Mouse (Mus musculus): ENCODE measurements around the gene Slc17a9.

Slc17a9 gene

DNA sequence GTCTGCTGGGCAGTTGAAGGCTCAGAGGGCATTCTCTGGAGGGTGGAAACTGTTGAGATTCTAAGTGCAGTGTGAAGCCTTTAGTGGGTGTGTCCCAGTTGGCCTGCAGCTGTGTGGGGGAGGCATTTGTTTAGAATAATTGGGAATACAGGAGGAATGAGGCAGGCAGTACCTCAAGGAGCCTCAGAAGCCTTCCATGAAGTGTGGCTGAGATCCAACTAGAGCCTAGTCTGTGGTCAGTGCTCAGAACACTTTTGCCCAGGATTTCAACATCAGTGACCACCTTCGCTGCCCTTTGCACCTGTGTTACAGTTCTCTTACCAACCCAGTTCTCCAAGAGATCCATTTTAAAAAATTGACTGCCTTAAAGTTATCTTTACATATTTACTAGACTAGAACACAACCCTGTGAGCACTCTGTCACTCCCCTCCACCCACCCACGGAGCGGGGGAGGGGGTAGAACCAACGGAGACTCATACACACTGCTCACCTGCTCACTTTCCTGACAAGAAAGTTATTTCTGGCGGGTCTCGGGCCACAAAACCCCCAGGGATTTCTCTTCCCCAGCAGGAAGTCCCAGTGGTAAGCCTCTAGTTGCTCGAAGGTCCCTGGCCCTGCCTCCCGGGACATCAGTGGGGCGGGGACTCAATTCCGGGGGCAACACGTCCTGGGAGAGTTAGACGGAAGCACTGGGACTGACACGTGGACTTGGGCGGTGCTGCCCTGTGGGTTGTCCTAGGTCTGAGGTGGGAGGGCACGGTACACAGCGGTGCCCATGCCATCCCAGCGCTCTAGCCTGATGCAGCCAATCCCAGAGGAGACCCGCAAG is at the start of gene Slc17a9:
Gene Slc17a9 (plus strand): TSS at position 679 of the 829 bp plus-strand sequence.
- DNase-seq: peak; percentile 42

DNA sequence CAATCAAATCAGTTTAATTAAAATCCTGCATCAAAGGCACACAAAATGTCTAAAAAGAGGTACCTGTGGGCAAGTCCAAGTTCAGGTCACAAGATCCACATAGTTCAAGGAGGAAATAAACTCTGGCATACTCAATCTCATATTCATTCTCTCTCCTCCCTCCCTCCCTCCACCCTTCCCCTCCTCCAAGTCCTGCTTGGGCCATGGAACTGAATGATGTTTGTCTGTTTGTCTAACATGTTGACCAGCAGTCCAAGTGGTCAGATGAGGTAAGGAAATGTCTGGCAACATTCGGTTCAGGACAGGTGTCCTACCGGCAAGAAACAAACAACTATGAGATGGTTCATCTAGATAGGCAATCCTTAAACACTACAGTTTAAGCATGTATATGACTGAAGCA is 48.4 kb upstream of the Slc17a9 start:
- DNase-seq: no peak

DNA sequence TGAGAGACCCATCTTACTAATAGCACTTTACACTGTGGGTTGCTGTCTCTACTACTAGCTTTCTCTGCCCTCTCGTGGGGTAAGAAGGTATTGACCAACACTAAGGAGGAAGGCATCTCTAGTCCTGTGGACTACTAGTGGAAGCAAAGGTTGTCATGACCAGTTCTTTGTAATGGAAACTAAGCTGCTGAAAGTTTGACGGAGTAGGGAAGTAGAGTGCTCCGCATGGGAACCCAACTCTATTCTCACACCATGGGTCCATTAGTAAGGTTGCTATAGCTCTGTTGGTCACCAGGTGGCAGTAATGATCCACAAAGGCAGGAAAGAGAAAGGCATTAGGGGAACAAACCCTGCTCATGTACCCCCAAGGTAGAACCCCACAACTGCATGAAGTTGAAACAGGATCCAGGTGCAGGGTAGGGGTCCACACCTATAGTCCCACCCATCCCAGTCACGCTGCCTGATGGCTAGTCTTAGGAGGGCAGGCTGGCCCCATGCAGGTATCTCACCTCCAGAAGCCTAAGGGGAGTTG is 46.4 kb upstream of the Slc17a9 start:
- peak; percentile 70 for DNase-seq

- no peak for DNase-seq
These were observed 43.8 kb upstream of the Slc17a9 start for GRCm38 (mm10) chr2:180681225-180681624.

- DNase-seq: no peak
These were observed 41.5 kb upstream of the Slc17a9 start for GRCm38 (mm10) chr2:180683524-180683923.

- no peak for DNase-seq
These were observed 41.0 kb upstream of the Slc17a9 start for GRCm38 (mm10) chr2:180684031-180684430.

DNA sequence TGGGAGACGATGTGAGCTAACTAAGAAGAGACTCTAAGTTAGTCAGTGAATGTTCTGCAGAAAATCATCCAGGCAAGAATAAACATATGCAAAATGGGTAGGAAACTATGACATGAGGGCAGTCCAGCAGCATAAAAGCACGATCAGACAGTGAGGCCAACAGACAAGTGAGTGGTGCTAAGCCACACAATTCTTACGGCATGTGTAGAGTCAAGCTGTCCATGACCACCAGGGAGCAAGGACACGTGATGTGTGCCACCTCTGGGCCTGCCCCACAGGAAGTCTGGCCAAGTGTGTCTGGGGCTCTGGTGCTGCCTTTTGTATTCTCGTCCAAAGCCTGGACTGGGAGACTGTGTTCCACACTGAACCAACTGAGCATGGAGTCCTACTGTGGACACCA is 35.2 kb upstream of the Slc17a9 start:
- DNase-seq: peak; percentile 42

DNA sequence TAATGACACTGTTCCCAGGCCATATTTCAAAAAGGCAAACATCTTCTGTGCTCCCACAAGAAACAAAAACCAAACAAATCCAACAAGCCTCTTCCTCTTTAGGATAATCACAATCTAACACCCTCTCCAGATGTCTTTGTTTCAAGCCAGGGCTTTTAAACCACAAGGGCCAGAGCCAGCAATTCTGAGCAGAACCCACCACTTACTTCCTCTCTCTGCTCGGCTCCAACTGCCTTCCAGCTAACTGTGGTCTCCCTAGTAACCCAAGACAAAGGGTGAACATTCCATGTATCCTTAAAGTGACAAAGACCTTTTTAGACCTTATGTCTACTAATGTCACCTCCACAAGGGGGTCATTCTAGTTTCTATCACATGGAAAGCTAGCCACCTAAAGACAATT is 32.4 kb upstream of the Slc17a9 start:
- peak; percentile 59 for DNase-seq

DNA sequence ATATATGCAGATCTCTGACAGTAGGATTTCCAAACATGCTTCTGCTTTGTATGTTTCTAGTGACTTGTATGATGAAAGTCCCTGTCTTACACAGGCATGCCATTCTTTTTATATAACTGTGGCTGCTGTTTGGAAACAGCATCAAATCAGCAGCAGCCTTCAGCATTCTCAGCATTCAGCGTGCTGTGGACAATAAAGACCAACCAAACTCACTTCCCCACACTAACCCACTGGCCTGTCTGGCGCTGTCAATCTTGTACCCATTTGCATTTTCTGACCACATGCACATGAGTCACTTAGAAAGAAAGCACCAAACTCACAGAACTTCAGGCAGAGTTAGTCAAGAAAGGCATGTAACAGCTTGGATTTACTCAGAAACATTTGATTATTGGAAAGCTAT is 29.9 kb upstream of the Slc17a9 start:
- DNase-seq: no peak

DNA sequence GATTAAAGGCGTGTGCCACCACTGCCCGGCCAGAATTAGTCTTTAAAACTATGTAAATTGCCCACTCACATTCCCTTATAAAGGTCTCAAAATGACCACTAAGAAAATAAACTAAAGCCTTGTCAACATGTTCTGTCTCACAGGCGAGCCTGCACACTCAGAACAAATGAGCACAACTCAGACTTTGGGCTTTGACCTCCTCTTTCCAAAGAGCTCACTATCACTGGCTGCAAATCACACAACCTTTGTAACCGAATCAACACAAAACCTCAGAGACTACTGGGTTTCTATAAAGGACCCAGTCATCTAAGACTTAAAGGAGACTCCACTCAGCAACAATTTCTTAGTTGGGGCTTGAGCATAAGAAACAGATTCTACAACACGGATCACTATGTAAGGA is 24.6 kb upstream of the Slc17a9 start:
- no peak for DNase-seq

DNA sequence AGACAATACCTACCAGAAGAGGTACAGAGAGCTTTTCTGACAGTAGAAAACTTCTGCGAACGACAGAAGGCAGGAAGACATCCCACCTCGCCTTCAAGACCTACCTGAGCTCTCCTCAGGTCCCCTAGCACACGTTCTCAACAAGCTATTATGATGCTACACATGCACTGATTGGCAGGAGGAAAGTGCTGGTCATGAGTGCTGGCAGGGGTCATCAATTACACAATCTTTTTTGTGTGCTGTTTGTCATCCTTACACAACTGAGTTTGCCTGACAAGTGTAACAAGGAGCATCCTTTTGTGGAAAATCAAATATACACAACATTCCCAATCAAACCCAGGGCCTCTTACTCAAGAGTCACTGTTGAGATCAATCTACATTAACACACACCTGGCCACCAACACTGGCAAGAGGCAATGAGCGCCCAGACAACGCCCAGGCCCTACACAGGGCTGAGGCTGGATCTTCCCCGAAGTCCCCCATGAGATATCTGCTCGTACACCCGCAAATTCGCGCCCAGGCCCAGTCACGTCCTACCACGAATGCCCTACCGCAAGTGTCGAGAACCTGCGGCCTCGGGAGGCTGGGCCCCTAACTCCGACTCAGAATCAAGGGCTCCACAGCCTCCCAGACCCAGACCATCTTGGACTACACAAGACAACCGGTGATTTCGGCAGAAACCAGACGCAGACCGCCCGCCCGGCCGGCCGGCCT is 23.9 kb upstream of the Slc17a9 start:
- no peak for DNase-seq

DNA sequence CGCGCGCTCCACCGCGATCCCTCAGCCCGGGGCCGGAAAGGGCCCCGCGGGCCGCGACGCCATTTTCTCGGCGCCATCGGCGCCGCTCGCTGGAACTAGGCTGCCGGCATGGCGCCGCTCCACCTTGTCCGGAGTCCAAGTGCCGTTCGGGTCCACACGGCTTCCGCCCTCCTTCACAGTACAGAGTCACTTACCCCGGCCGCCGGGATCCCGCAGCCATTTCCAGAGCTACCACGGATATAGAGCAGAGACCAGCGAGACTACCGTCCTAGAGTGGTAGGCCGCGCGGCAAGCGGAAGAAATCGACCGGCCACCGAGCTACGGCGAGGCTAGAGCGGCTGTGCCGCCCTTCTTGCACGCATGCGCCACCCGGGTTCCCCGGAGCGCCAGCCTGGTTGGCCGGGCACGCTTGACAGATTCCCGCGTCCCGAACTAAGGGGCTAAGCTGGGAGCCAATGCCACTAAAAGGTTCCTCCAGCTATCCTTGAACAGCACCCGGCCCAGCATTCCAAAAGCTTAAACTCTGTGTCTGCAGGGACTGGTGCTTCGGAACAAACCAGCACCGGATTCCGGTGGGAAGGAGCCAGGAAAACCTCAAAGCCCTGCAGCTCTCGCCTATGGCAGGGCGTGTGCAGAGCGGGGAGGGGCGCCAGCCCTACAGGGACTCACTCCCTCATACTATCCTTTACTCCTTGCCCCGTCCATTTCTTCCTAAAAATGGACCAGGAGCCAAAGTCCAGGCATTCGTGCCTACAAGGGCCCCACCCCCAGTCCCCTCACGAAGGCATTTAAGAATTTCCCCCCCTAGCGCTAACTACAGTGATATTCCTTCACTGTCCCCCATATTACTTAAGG is 23.1 kb upstream of the Slc17a9 start:
- peak; percentile 91 for DNase-seq

GRCm38 (mm10) chr2:180702701-180703149 is 22.3 kb upstream of the Slc17a9 start:
- DNase-seq: no peak

- DNase-seq: no peak
These were observed 21.9 kb upstream of the Slc17a9 start for GRCm38 (mm10) chr2:180703175-180703574.

DNA sequence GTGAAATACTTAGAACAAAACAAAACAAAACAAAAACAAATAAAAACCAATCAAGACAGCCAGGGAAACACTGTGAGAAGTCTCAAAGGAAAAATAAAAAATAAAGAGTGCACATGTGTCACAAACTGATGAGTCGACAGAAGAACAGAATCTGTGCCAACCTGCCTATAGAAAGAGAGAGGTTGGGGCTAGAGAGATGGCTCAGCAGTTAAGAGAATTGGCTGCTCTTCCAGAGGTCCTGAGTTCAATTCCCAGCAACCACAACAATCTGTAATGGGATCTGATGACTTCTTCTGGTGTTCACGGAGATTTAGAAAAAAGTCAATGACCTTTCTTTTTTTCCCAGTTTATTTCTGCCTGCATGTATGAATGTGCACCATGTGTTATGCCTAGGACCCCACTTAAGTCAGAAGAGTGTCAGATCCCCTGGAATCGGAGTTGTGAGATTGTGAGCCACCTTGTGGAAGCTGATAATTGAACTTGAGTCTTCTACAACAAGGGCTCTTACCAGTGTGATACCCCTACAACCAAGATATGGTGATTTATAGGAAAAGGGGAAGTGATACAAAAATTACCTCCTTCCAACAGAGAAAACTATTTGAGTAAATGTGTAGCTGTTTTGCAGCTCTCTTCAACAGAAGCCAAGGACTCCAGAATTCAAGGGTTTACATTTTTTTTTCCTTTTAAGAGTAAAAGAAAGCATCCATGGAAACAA is 21.3 kb upstream of the Slc17a9 start:
- no peak for DNase-seq

DNA sequence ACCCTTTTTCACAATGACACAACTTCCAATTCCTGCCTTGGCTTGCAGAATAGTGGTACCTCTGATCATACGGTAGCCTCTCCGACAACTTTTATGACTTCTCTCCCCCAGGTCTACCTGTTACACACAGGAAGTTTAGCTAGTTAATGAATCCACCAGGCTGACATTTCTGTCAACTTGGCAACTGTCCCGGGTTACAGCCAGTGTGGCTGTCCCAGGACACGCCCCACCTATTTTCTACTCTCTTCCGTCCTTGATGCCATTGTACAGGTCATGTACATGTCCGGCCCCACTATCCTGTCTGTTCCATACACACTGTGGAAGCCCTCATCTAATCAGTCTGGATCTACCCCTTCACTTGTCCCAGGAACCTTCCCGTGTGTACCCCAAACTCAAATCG is 20.5 kb upstream of the Slc17a9 start:
- no peak for DNase-seq

GRCm38 (mm10) chr2:180705066-180705465 is 20.0 kb upstream of the Slc17a9 start:
- no peak for DNase-seq

- DNase-seq: no peak
These were observed 19.1 kb upstream of the Slc17a9 start for GRCm38 (mm10) chr2:180705975-180706374.

DNA sequence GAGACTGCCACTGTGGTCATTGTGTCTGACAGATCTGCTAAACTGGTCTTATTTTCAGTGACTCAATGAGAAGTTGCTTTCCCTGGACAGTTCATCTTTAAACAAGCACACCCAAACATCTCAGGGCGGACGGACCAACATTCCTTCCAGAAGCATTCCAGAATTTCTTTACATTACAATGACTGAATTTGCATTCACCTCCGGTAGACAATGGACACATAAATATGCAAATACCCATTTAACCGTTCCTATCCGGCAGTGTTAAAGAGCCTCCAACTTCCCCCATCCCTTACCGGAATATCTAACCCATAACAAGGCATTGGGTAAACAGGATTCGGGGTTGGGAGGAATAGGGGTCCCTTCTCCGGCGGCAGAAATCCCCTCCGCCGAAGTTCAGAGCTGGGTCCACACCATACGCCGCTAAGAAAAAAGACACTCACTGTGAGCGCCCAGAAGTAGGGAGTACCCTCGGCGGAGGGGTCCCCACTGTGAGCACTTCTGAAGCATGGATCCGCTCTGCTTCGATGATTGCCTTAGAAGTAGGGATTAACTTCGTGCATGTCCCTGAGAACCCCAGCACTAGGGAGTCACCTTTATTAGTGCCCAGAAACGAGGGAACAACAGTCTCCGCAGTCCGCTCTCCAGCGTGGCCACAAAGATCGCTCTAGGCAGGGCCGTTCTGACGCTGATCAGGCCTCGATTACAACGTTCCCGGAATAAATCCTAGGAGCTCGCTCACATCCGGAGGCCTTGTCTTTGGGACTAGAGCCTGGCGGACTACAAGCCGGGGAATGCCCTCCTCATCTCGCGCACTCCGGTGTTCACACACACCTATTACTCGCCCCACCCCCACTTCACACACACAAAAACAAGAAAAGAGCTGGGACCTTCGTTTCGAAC is 15.8 kb upstream of the Slc17a9 start:
- DNase-seq: no peak

DNA sequence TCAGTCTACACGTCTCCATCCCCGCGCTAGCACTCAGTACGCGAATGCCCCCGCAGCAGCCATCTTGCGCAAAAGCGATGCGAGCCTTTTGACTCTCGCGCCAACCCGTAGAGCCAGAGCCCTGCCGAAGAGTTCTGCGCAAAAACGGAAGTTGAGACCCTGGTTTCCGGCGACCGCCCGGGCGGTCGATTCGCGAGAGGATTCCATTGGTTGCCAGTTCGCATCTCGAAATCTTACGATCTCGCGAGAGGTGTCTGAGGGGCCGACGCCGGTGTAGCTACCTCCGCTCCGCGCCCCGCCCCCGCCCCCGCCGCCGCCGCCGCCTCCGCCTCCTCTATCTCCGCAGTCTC is 15.2 kb upstream of the Slc17a9 start, which contains the start of the genes Dido1 and Gid8:
Gene Dido1 (minus strand): TSS at position 77 of the 350 bp plus-strand sequence.
Gene Gid8 (plus strand): TSS at position 195 of the 350 bp plus-strand sequence.
- peak; percentile 95 for DNase-seq

All from layer of hippocampus, adult 9-11 months (tissue).